In genomic region chr15:26701949-26702675, GRCm38 (mm10) we compare ENCODE assay signal across 23 mouse cellular contexts.
DNase-seq lines count a peak whose midpoint lies in the region; ATAC-seq and TF ChIP-seq lines count a peak whose summit lies in the region.
"Had no signal": no experiment of that assay in that cellular context is flagged by ENCODE, and none has a peak within 500 bp of the region (broad histone marks: within the 10 kb centered on the region; RNA-seq: fewer than 3 reads in every experiment).

No protein-coding gene starts in this region.

- H3K27ac ChIP-seq in embryonic facial prominence, embryonic 13.5 days: no peak overlapping the region
- no peak overlapping the region for H3K27ac ChIP-seq in embryonic facial prominence, embryonic 10.5 days (replicated peaks)
- H3K27ac ChIP-seq in lung, embryonic 14.5 days (ENCODE audit: low read depth): no peak overlapping the region; the same call in 1 of the 2 replicates
- no peak overlapping the region for H3K27ac ChIP-seq in midbrain, embryonic 16.5 days (ENCODE audit: low read length)
- no peak overlapping the region for H3K27ac ChIP-seq in midbrain, embryonic 15.5 days
- H3K27ac ChIP-seq: forebrain, embryonic 13.5 days; hindbrain, embryonic 14.5 days; kidney, embryonic 15.5 days; limb, embryonic 15.5 days; liver, embryonic 14.5 days had no signal

- 70% methylated on average over 5 of the region's 5 CpGs for WGBS in embryonic facial prominence, embryonic 13.5 days
- 70% methylated on average over 5 of the region's 5 CpGs for WGBS in embryonic facial prominence, embryonic 10.5 days
- whole genome bisulfite sequencing in lung, embryonic 14.5 days: 40% methylated on average over 5 of the region's 5 CpGs
- WGBS in midbrain, embryonic 16.5 days: 72% methylated on average over 5 of the region's 5 CpGs
- 66% methylated on average over 5 of the region's 5 CpGs for WGBS in midbrain, embryonic 15.5 days

- H3K9ac ChIP-seq in embryonic facial prominence, embryonic 13.5 days: no peak overlapping the region
- H3K9ac ChIP-seq in lung, embryonic 14.5 days: no peak overlapping the region
- no peak overlapping the region for H3K9ac ChIP-seq in midbrain, embryonic 16.5 days (ENCODE audit: low read depth, low read length)
- H3K9ac ChIP-seq in midbrain, embryonic 15.5 days: no peak overlapping the region
- H3K9ac ChIP-seq: forebrain, embryonic 13.5 days; heart, embryonic 12.5 days; hindbrain, embryonic 14.5 days; kidney, embryonic 15.5 days; limb, embryonic 15.5 days; liver, embryonic 14.5 days had no signal

- H3K9me3 ChIP-seq in embryonic facial prominence, embryonic 13.5 days: no peaks in the 10 kb centered on the region
- H3K9me3 ChIP-seq in embryonic facial prominence, embryonic 10.5 days: no peaks in the 10 kb centered on the region
- H3K9me3 ChIP-seq in lung, embryonic 14.5 days (ENCODE audit: low read depth, low read length): no peaks in the 10 kb centered on the region
- H3K9me3 ChIP-seq in midbrain, embryonic 16.5 days (replicated peaks; ENCODE audit: control insufficient read depth, low read length, poor library complexity, severe bottlenecking): no peaks in the 10 kb centered on the region
- no peaks in the 10 kb centered on the region for H3K9me3 ChIP-seq in midbrain, embryonic 15.5 days
- H3K9me3 ChIP-seq: forebrain, embryonic 13.5 days; heart, embryonic 12.5 days; kidney, embryonic 15.5 days; limb, embryonic 15.5 days had no signal

- no peak for TF ChIP-seq CTCF in lung, embryonic 14.5 days (IDR thresholded peaks at IDR 0.05; ENCODE audit: low read depth)

- DNase-seq in embryonic facial prominence, embryonic 10.5 days (ENCODE audit: low spot score): no peak
- DNase-seq in lung, embryonic 14.5 days: peak; percentile 58
- no peak for DNase-seq in lung, postnatal 10 days
- DNase-seq in adrenal gland, postnatal 10 days: no peak
- DNase-seq: adrenal gland, postnatal 14 days; cerebellum, adult 2 months; cerebellum, postnatal 25 days; gastrocnemius, postnatal 10 days; kidney, postnatal 4 days; lung, postnatal 4 days; right cerebral cortex, postnatal 14 days; thymus, adult 18-20 months; thymus, postnatal 36 days had no signal

- no peak overlapping the region for H3K4me3 ChIP-seq in embryonic facial prominence, embryonic 13.5 days
- H3K4me3 ChIP-seq in embryonic facial prominence, embryonic 10.5 days: no peak overlapping the region
- H3K4me3 ChIP-seq in lung, embryonic 14.5 days (ENCODE audit: low read depth, low read length): no peak overlapping the region
- H3K4me3 ChIP-seq in midbrain, embryonic 16.5 days (ENCODE audit: low read depth, low read length): no peak overlapping the region
- no peak overlapping the region for H3K4me3 ChIP-seq in midbrain, embryonic 15.5 days
- H3K4me3 ChIP-seq: forebrain, embryonic 13.5 days; heart, embryonic 12.5 days; kidney, embryonic 15.5 days; limb, embryonic 15.5 days had no signal

- H3K36me3 ChIP-seq in embryonic facial prominence, embryonic 13.5 days: no peaks in the 10 kb centered on the region
- H3K36me3 ChIP-seq in embryonic facial prominence, embryonic 10.5 days (replicated peaks): no peaks in the 10 kb centered on the region
- H3K36me3 ChIP-seq in lung, embryonic 14.5 days (ENCODE audit: insufficient read depth): no peaks in the 10 kb centered on the region
- H3K36me3 ChIP-seq in midbrain, embryonic 16.5 days (ENCODE audit: control insufficient read depth, insufficient read depth, low read length): no peaks in the 10 kb centered on the region
- H3K36me3 ChIP-seq in midbrain, embryonic 15.5 days (replicated peaks): no peaks in the 10 kb centered on the region
- H3K36me3 ChIP-seq: heart, embryonic 12.5 days; kidney, embryonic 15.5 days; limb, embryonic 15.5 days had no signal

- H3K27me3 ChIP-seq in embryonic facial prominence, embryonic 13.5 days: no peaks in the 10 kb centered on the region
- no peaks in the 10 kb centered on the region for H3K27me3 ChIP-seq in embryonic facial prominence, embryonic 10.5 days (replicated peaks; ENCODE audit: low read depth, poor library complexity, severe bottlenecking)
- no peaks in the 10 kb centered on the region for H3K27me3 ChIP-seq in lung, embryonic 14.5 days (ENCODE audit: insufficient read depth, low read length)
- H3K27me3 ChIP-seq in midbrain, embryonic 16.5 days (ENCODE audit: control insufficient read depth, insufficient read depth, low read depth, low read length): no peaks in the 10 kb centered on the region
- no peaks in the 10 kb centered on the region for H3K27me3 ChIP-seq in midbrain, embryonic 15.5 days (replicated peaks)
- H3K27me3 ChIP-seq: forebrain, embryonic 13.5 days; heart, embryonic 12.5 days; kidney, embryonic 15.5 days; limb, embryonic 15.5 days had no signal

- H3K4me1 ChIP-seq in embryonic facial prominence, embryonic 13.5 days: no peaks in the 10 kb centered on the region
- H3K4me1 ChIP-seq in embryonic facial prominence, embryonic 10.5 days: peaks cover 3% of the 10 kb centered on the region; the same call in 1 of the 2 replicates
- peaks cover 8% of the 10 kb centered on the region; the same call in 1 of the 2 replicates for H3K4me1 ChIP-seq in lung, embryonic 14.5 days (ENCODE audit: insufficient read depth)
- no peaks in the 10 kb centered on the region for H3K4me1 ChIP-seq in midbrain, embryonic 16.5 days (ENCODE audit: control insufficient read depth, insufficient read depth, low read length)
- H3K4me1 ChIP-seq in midbrain, embryonic 15.5 days: no peaks in the 10 kb centered on the region
- H3K4me1 ChIP-seq: forebrain, embryonic 13.5 days; limb, embryonic 15.5 days had no signal

- H3K4me2 ChIP-seq in embryonic facial prominence, embryonic 13.5 days: no peak overlapping the region
- H3K4me2 ChIP-seq in lung, embryonic 14.5 days: no peak overlapping the region
- H3K4me2 ChIP-seq in midbrain, embryonic 16.5 days (ENCODE audit: low read length): no peak overlapping the region
- no peak overlapping the region for H3K4me2 ChIP-seq in midbrain, embryonic 15.5 days
- H3K4me2 ChIP-seq: forebrain, embryonic 13.5 days; heart, embryonic 12.5 days; hindbrain, embryonic 14.5 days; kidney, embryonic 15.5 days; limb, embryonic 15.5 days had no signal

- ATAC-seq in embryonic facial prominence, embryonic 13.5 days (ENCODE audit: insufficient number of reproducible peaks, insufficient read depth, low FRiP score, low TSS enrichment, low read depth): 0 out of 2 replicates have a peak, but pooled peaks have one; percentile 26
- peak; percentile 64 for ATAC-seq in lung, embryonic 14.5 days (ENCODE audit: insufficient read depth)
- ATAC-seq in midbrain, embryonic 16.5 days: peak; percentile 51; the same call in 1 of the 2 replicates
- ATAC-seq in midbrain, embryonic 15.5 days (replicated peaks): no peak
- ATAC-seq: forebrain, embryonic 13.5 days; inflammation-experienced regulatory T-cells, adult 6 months had no signal
